In genomic region chr4:151081355-151081754, GRCm38 (mm10) we compare ENCODE assay signal across 29 mouse cellular contexts. TPM values are rescaled to one million over a fixed set of nuclear protein-coding genes. Genes with fewer than 3 reads are reported as not detected.
DNase-seq lines count a peak whose midpoint lies in the region; ATAC-seq and TF ChIP-seq lines count a peak whose summit lies in the region.
"Had no signal": no experiment of that assay in that cellular context is flagged by ENCODE, and none has a peak within 500 bp of the region (broad histone marks: within the 10 kb centered on the region; RNA-seq: fewer than 3 reads in every experiment).

No protein-coding gene starts in this region.

- H3K27ac ChIP-seq in kidney, embryonic 14.5 days (ENCODE audit: low read depth, low read length) = peak overlapping the region; percentile 30; the same call in 1 of the 2 replicates
- 0 out of 2 replicates have a peak overlapping the region, but pooled peaks have one; percentile 21 for H3K27ac ChIP-seq in kidney, embryonic 16.5 days (ENCODE audit: low read length)
- H3K27ac ChIP-seq in kidney, adult 2 months (ENCODE audit: insufficient read depth, low read depth, low read length) = no peak overlapping the region
- peak overlapping the region; percentile 55; the same call in 1 of the 2 replicates for H3K27ac ChIP-seq in layer of hippocampus, adult 2 months
- H3K27ac ChIP-seq: embryonic facial prominence, embryonic 13.5 days; embryonic facial prominence, embryonic 15.5 days; forebrain, embryonic 10.5 days; forebrain, embryonic 12.5 days had no signal

- 0 out of 2 replicates have a peak, but pooled peaks have one; percentile 52 for ATAC-seq in kidney, embryonic 14.5 days (ENCODE audit: low FRiP score, low TSS enrichment)
- peak; percentile 70 for ATAC-seq in kidney, embryonic 16.5 days (ENCODE audit: low FRiP score, low TSS enrichment)
- ATAC-seq: forebrain, embryonic 14.5 days had no signal

- H3K36me3 ChIP-seq in kidney, embryonic 14.5 days (ENCODE audit: control insufficient read depth, insufficient read depth, low read length) = peaks cover 26% of the 10 kb centered on the region
- peaks cover 5% of the 10 kb centered on the region for H3K36me3 ChIP-seq in kidney, embryonic 16.5 days (ENCODE audit: insufficient read depth, low read length)
- H3K36me3 ChIP-seq in kidney, adult 2 months (ENCODE audit: control insufficient read depth, insufficient read depth, low read length) = no peaks in the 10 kb centered on the region

- H3K9ac ChIP-seq in kidney, embryonic 14.5 days (ENCODE audit: low read depth, low read length) = no peak overlapping the region
- no peak overlapping the region for H3K9ac ChIP-seq in kidney, embryonic 16.5 days (replicated peaks; ENCODE audit: low read length)
- H3K9ac ChIP-seq: embryonic facial prominence, embryonic 13.5 days; embryonic facial prominence, embryonic 15.5 days; forebrain, embryonic 12.5 days had no signal

- DNase-seq in kidney, postnatal 14 days = no peak
- no peak for DNase-seq in kidney, adult 2 months
- DNase-seq in layer of hippocampus, adult 2 months (ENCODE audit: low spot score in 2 of 2) = no peak
- no peak for DNase-seq in layer of hippocampus, adult 9-10 months (ENCODE audit: low spot score)
- DNase-seq: adrenal gland, adult 2 months; adrenal gland, postnatal 10 days; adrenal gland, postnatal 25 days; cerebellum, adult 11 months; cerebellum, adult 18-20 months; cerebellum, adult 8-10 months; cerebellum, adult 9-11 months; cerebellum, postnatal 14 days; cerebellum, postnatal 36 days; embryo, embryonic 11 days had no signal

- H3K27me3 ChIP-seq in kidney, embryonic 14.5 days (ENCODE audit: control insufficient read depth, insufficient read depth, low read length) = no peaks in the 10 kb centered on the region
- no peaks in the 10 kb centered on the region for H3K27me3 ChIP-seq in kidney, embryonic 16.5 days (ENCODE audit: insufficient read depth, low read length)
- no peaks in the 10 kb centered on the region for H3K27me3 ChIP-seq in kidney, adult 2 months (replicated peaks; ENCODE audit: control insufficient read depth, insufficient read depth, low read length)
- H3K27me3 ChIP-seq: embryonic facial prominence, embryonic 13.5 days; embryonic facial prominence, embryonic 15.5 days; forebrain, embryonic 12.5 days had no signal

- H3K4me2 ChIP-seq in kidney, embryonic 14.5 days (replicated peaks; ENCODE audit: low read depth, low read length) = no peak overlapping the region
- H3K4me2 ChIP-seq in kidney, embryonic 16.5 days (replicated peaks; ENCODE audit: low read depth, low read length) = no peak overlapping the region
- H3K4me2 ChIP-seq: embryonic facial prominence, embryonic 13.5 days; embryonic facial prominence, embryonic 15.5 days; forebrain, embryonic 12.5 days had no signal

- no peak overlapping the region for H3K4me3 ChIP-seq in kidney, embryonic 14.5 days (ENCODE audit: low read length)
- H3K4me3 ChIP-seq in kidney, embryonic 16.5 days (ENCODE audit: low read length) = no peak overlapping the region
- no peak overlapping the region for H3K4me3 ChIP-seq in kidney, adult 2 months (ENCODE audit: insufficient read depth, low read depth, low read length)
- H3K4me3 ChIP-seq in layer of hippocampus, adult 2 months = no peak overlapping the region
- H3K4me3 ChIP-seq: embryonic facial prominence, embryonic 13.5 days; embryonic facial prominence, embryonic 15.5 days; erythroblast, embryonic 14.5 days; forebrain, embryonic 10.5 days; forebrain, embryonic 12.5 days had no signal

- TF ChIP-seq POLR2A in kidney, adult 2 months (IDR thresholded peaks at IDR 0.05; ENCODE audit: low read depth, low read length) = no peak

- no peak for TF ChIP-seq CTCF in kidney, adult 2 months (conservative IDR thresholded peaks at IDR 0.05; ENCODE audit: insufficient read depth, insufficient read length, low read depth, low read length)
- TF ChIP-seq CTCF in layer of hippocampus, adult 2 months (conservative IDR thresholded peaks at IDR 0.05) = no peak

- peaks cover 3% of the 10 kb centered on the region; the same call in 1 of the 2 replicates for H3K4me1 ChIP-seq in kidney, embryonic 14.5 days (ENCODE audit: control insufficient read depth, insufficient read depth, low read length)
- 0 out of 2 replicates have a peak, but pooled peaks cover 5% of the 10 kb centered on the region for H3K4me1 ChIP-seq in kidney, embryonic 16.5 days (ENCODE audit: insufficient read depth, low read length)
- H3K4me1 ChIP-seq in kidney, adult 2 months (ENCODE audit: control insufficient read depth, insufficient read depth, low read length) = no peaks in the 10 kb centered on the region
- H3K4me1 ChIP-seq: embryonic facial prominence, embryonic 13.5 days; embryonic facial prominence, embryonic 15.5 days; forebrain, embryonic 10.5 days; forebrain, embryonic 12.5 days had no signal

- 24% methylated on average over 2 of the region's 2 CpGs for WGBS in kidney, embryonic 14.5 days
- WGBS in kidney, embryonic 16.5 days = 46% methylated on average over 2 of the region's 2 CpGs
- 57% methylated on average over 2 of the region's 2 CpGs for WGBS in kidney, adult 2 months

- no peaks in the 10 kb centered on the region for H3K9me3 ChIP-seq in kidney, embryonic 14.5 days (ENCODE audit: control insufficient read depth, low read length)
- no peaks in the 10 kb centered on the region for H3K9me3 ChIP-seq in kidney, embryonic 16.5 days (ENCODE audit: low read length)
- H3K9me3 ChIP-seq: embryonic facial prominence, embryonic 13.5 days; embryonic facial prominence, embryonic 15.5 days; forebrain, embryonic 10.5 days; forebrain, embryonic 12.5 days had no signal

RNA-seq across cellular contexts. Expression of gene Gm13090, which starts 8.0 kb away (rescaled TPM):
- not detected in 2 replicates for polyA plus RNA-seq in kidney, embryonic 14.5 days (2014; fragmentation: Nextera tagmentation; extraction: Ambion mirVana)
- polyA plus RNA-seq in kidney, embryonic 16.5 days (2015; fragmentation: Nextera tagmentation; extraction: Ambion mirVana) = not detected in 2 replicates
- not detected in 2 replicates for polyA plus RNA-seq in kidney, adult 2 months (2012; rRNA removed)
- not detected for total RNA-seq in layer of hippocampus, adult 2 months (2021)
- total RNA-seq: adrenal gland, adult 2 months; adrenal gland, postnatal 10 days; adrenal gland, postnatal 25 days; adrenal gland, postnatal 4 days; common myeloid progenitor, adult 5-6 weeks; ES-E14; MEL had no signal
- polyA plus RNA-seq: adrenal gland, adult 2 months; brain, embryonic 14.5 days; C2C12; embryonic facial prominence, embryonic 11.5 days; embryonic facial prominence, embryonic 13.5 days; embryonic facial prominence, embryonic 15.5 days; erythroblast, embryonic 14.5 days; forebrain, embryonic 10.5 days; forebrain, embryonic 14.5 days had no signal

RNA-seq across cellular contexts. Expression of gene Vamp3, which starts 23.6 kb away (rescaled TPM):
- polyA plus RNA-seq in kidney, embryonic 14.5 days (2014; fragmentation: Nextera tagmentation; extraction: Ambion mirVana) = 77.4 and 115 TPM in 2 replicates
- polyA plus RNA-seq in kidney, embryonic 16.5 days (2015; fragmentation: Nextera tagmentation; extraction: Ambion mirVana) = 127 TPM in 2 replicates
- 29.4 and 40.6 TPM in 2 replicates for polyA plus RNA-seq in kidney, adult 2 months (2012; rRNA removed)
- 10 to 100 TPM; 27.3 to 31.3 TPM for total RNA-seq in layer of hippocampus, adult 2 months (2021)

RNA-seq across cellular contexts. Expression of gene Per3, which starts 36.9 kb away (rescaled TPM):
- polyA plus RNA-seq in kidney, embryonic 14.5 days (2014; fragmentation: Nextera tagmentation; extraction: Ambion mirVana) = 7.8 and 8.8 TPM in 2 replicates
- polyA plus RNA-seq in kidney, embryonic 16.5 days (2015; fragmentation: Nextera tagmentation; extraction: Ambion mirVana) = 7.6 and 7.8 TPM in 2 replicates
- 13.1 and 14.1 TPM in 2 replicates for polyA plus RNA-seq in kidney, adult 2 months (2012; rRNA removed)
- total RNA-seq in layer of hippocampus, adult 2 months (2021) = 10 to 100 TPM; 31.6 to 35.6 TPM
